Mouse (Mus musculus) heart, postnatal 0 days (tissue): ENCODE results near the gene Foxp1. TPM values are rescaled to one million over a fixed set of nuclear protein-coding genes. Genes with fewer than 3 reads are reported as not detected.

ENCODE experiments used
- ATAC-seq: fragments of 200-750 bp; cut with Nextera tagmentation; 2 replicates; pipeline ENCODE4 v1.8.0; 2017; ENCODE audit warnings: low read depth, moderate number of reproducible peaks, moderate library complexity; ENCODE audit not compliant: insufficient read depth
- DNase-seq: peaks from one replicate; pipeline ENCODE4 v3.0.0-alpha.2; 2016; ENCODE audit warnings: low spot score
- H3K27ac ChIP-seq: fragments of 300-500 bp; sonication (generic); 2 replicates; pipeline ENCODE4 v1.5.1; 2014; ENCODE audit warnings: low read depth, mild to moderate bottlenecking
- H3K27me3 ChIP-seq: fragments of 300-500 bp; sonication (generic); 2 replicates; pipeline ENCODE4 v1.6.1; 2014; ENCODE audit warnings: low read length, mixed read lengths; ENCODE audit not compliant: control insufficient read depth, insufficient read depth
- H3K36me3 ChIP-seq: fragments of 300-500 bp; sonication (generic); replicated peaks from 2 replicates; pipeline ENCODE4 v1.6.1; 2014; ENCODE audit warnings: low read length, mixed read lengths; ENCODE audit not compliant: control insufficient read depth, insufficient read depth
- H3K4me1 ChIP-seq: fragments of 300-500 bp; sonication (generic); 2 replicates; pipeline ENCODE4 v1.6.1; 2014; ENCODE audit warnings: antibody characterized with exemption; ENCODE audit not compliant: control insufficient read depth, insufficient read depth
- H3K4me2 ChIP-seq: fragments of 300-500 bp; sonication (generic); 2 replicates; pipeline ENCODE4 v1.6.1; 2014; ENCODE audit warnings: low read depth, mild to moderate bottlenecking, low read length, moderate library complexity
- H3K4me3 ChIP-seq: fragments of 300-500 bp; sonication (generic); 2 replicates; pipeline ENCODE4 v1.5.1; 2014; ENCODE audit warnings: low read depth, low read length
- H3K9ac ChIP-seq: fragments of 300-500 bp; sonication (generic); replicated peaks from 2 replicates; pipeline ENCODE4 v1.6.1; 2014; ENCODE audit warnings: low read depth, low read length, mixed read lengths
- H3K9me3 ChIP-seq: fragments of 300-500 bp; sonication (generic); replicated peaks from 2 replicates; pipeline ENCODE4 v1.6.1; 2016; ENCODE audit warnings: low read length; ENCODE audit not compliant: control insufficient read depth
- CTCF ChIP-seq: IDR thresholded peaks from 2 replicates; pipeline ENCODE4 v1.5.1; 2016; ENCODE audit warnings: antibody characterized with exemption, control low read depth, low read depth
- EP300 ChIP-seq: IDR thresholded peaks from 2 replicates; pipeline ENCODE4 v1.6.1; 2016; ENCODE audit warnings: antibody characterized with exemption, low read depth
- WGBS: fragments of 180-500 bp; shearing (Covaris S2); extraction: QIAGEN DNeasy Blood & Tissue Kit; methylation state at CpG from one replicate; pipeline ENCODE4 v1.1.7; 2014; 5-methylcytosine and 5-hydroxymethylcytosine counted together
- polyA plus RNA-seq: library from polyadenylated mRNA; unstranded; fragments of >200 nt; fragmentation: Nextera tagmentation; extraction: Ambion mirVana; gene quantifications from 2 replicates; pipeline ENCODE4 v1.2.1, GENCODE M21; 2015
- total RNA-seq: library from RNA; depleted of rRNA; stranded (reverse); fragments of >200 nt; gene quantifications from 2 replicates; pipeline ENCODE4 v1.2.3, GENCODE M21; 2014; ENCODE audit warnings: low replicate concordance

The Foxp1 gene
- total and polyA plus RNA-seq, 2 experiments from 2014 or later = 40.7 to 88.1 TPM

DNA sequence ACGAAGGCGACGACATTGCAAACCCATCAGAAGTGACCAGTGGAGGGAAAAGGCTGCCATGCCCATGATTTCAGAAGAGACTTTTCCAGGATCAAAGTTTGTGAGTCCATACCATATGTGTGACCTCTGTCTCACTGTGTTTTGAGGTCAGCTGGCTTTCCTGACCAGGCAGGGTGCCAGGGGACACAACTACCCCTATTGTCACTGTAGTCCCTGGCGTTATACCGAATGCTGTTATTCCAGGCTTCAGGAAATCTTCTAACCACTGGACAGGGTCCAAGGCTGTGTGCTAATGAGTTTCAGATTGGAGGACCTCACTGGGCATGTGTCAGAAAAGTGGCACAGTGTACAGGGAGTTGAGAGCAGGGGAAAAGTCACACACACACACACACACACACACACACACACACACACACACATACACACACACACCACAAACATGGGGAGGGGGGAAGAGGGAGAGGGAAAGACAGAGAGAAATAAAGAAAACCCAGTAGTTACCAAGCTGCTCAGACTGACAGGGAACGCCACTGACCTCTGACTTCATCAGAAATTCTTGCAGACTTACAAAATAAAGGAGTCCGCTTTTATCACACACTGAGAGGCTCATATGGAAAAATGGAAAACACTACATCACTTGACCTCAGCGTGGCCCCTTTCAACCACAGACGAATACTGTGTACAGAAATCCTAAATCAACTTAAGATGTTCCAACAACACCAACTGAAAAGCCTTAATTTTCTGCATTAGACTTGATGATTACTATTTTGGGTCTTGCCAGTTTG is 456.8 kb downstream of the Foxp1 start:
- Histone ChIP-seq H3K9ac (no peak overlapping the region), H3K4me3 (no peak overlapping the region), H3K27me3 (no peaks in the 10 kb centered on the region), H3K27ac (peak overlapping the region; percentile 61), H3K4me2 (peak overlapping the region; percentile 17; the same call in 1 of the 2 replicates), H3K4me1 (peaks cover 23% of the 10 kb centered on the region), H3K36me3 (0 out of 2 replicates have a peak, but pooled peaks cover 10% of the 10 kb centered on the region), H3K9me3 (no peaks in the 10 kb centered on the region)
- WGBS = 29% methylated on average over 9 of the region's 9 CpGs
- TF ChIP-seq EP300 (no peak), CTCF (no peak)
- peak; percentile 50 for DNase-seq
- ATAC-seq = peak; percentile 80

DNA sequence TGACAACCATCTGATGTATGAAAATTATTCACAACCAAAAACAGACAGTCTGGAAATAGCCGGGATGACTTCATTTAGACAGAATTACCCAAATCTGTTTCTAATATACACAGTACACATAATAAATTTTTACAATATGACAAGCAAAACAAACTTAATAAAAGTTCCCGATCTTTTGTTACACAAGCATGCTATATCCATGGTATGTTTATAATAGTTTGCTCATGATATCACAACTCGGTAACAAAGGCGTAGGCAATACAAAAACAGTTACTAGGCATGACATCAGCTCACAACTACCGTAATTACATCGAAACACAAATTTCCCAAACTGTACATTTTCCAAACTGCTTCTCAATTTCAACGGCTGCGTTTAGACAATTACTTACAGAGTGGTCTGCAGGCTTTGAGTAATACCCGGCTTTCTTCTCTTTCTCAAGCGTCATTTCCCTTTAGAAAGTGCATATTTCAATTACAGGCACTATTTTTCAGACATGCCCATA is 458.5 kb downstream of the Foxp1 start:
- 84% methylated on average over 10 of the region's 10 CpGs for WGBS
- Histone ChIP-seq H3K9ac (no peak overlapping the region), H3K27ac (0 out of 2 replicates have a peak overlapping the region, but pooled peaks have one; percentile 36), H3K36me3 (no peaks in the 10 kb centered on the region), H3K4me1 (peaks cover 23% of the 10 kb centered on the region), H3K4me3 (no peak overlapping the region), H3K9me3 (no peaks in the 10 kb centered on the region), H3K27me3 (no peaks in the 10 kb centered on the region), H3K4me2 (no peak overlapping the region)
- TF ChIP-seq EP300 = no peak
- no peak for TF ChIP-seq CTCF
- ATAC-seq (no peak), DNase-seq (no peak)

DNA sequence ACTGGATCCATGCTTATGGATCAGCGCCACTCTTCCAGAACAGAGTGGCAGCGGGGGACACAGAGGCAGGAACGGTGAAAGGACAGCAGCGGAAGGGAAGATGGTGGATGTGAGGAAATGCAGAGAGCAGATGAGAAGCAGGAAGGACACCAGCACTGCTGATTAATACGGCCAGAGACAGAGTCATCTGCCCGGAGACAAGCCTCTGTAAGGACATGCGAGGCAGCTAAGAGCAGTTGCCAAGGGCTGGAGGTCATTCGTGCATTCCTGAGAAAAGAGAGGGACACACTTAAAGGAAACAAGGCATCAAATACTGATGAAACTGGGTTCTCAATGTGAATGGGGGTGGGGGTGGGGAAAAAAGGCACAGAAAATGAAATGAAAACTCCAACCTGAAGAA is 459.6 kb downstream of the Foxp1 start:
- Histone ChIP-seq H3K36me3 (no peaks in the 10 kb centered on the region), H3K4me3 (no peak overlapping the region), H3K9me3 (no peaks in the 10 kb centered on the region), H3K4me1 (peaks cover 23% of the 10 kb centered on the region), H3K27me3 (no peaks in the 10 kb centered on the region), H3K9ac (no peak overlapping the region), H3K4me2 (no peak overlapping the region), H3K27ac (no peak overlapping the region)
- no peak for ATAC-seq
- no peak for TF ChIP-seq CTCF
- no peak for TF ChIP-seq EP300
- no peak for DNase-seq
- 59% methylated on average over 8 of the region's 8 CpGs for WGBS

DNA sequence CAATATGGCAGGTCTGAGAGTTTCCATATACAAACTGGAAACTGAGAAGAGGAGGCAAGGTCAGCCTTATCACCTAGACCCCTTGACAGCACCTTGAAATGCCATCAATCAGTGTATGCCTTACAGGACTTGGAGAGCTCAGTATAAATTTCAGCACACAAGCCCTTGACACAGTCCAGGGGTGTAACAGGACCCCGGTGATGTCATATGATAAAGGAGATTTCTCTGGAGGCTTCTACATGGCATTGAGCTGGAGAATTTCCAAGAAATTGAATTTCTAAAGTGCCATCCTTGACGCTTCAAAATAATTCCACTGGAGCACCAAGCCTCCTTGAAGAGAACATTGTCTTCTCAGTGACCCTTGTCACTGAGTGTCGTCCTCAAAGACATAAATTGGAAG is 463.8 kb downstream of the Foxp1 start:
- no peaks in the 10 kb centered on the region for H3K9me3 ChIP-seq
- no peak overlapping the region for H3K9ac ChIP-seq
- H3K27ac ChIP-seq = no peak overlapping the region
- TF ChIP-seq EP300 = no peak
- no peak for TF ChIP-seq CTCF
- H3K4me2 ChIP-seq = no peak overlapping the region
- no peak for DNase-seq
- no peaks in the 10 kb centered on the region for H3K36me3 ChIP-seq
- H3K4me3 ChIP-seq = no peak overlapping the region
- H3K27me3 ChIP-seq = no peaks in the 10 kb centered on the region
- no peak for ATAC-seq
- WGBS = 44% methylated on average over 3 of the region's 3 CpGs
- H3K4me1 ChIP-seq = 0 out of 2 replicates have a peak, but pooled peaks cover 7% of the 10 kb centered on the region

DNA sequence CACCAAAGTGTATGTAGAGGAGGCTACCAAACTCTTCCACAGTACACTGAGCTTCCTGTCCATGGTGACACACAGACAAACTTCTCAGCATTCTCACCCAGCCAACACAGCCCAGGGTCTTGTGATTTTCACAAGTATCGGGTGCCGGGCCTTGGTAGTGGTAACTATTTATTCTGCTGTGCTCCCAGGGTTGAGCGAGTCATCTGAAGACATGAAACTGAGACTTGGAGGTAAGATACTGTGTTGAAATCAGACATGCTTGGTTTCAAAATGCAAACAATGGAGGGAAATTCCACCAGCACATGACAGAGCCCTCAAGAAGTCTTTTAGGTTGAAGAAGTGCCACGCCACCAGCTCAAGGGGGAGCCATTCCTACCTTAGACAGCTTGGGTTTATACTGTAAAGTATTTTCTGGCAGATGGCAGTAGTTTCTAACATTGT is 465.4 kb downstream of the Foxp1 start:
- Histone ChIP-seq H3K27me3 (no peaks in the 10 kb centered on the region), H3K4me3 (no peak overlapping the region), H3K36me3 (no peaks in the 10 kb centered on the region), H3K27ac (no peak overlapping the region), H3K9ac (no peak overlapping the region), H3K4me2 (no peak overlapping the region), H3K9me3 (no peaks in the 10 kb centered on the region), H3K4me1 (no peaks in the 10 kb centered on the region; the same call in 1 of the 2 replicates)
- TF ChIP-seq CTCF = no peak
- TF ChIP-seq EP300 = no peak
- WGBS = 87% methylated on average over 4 of the region's 4 CpGs
- ATAC-seq = no peak
- DNase-seq = no peak
